Mouse (Mus musculus) embryonic stem cell, embryonic (primary cell): Measurements from ENCODE around the gene Erbin.

ENCODE experiments used
- CTCF ChIA-PET, 4 experiments: fragments of 300-600 bp in 2 of 4; fragments of 350-600 bp in 2 of 4; sonication (Branson Sonifier 250); formaldehyde crosslinking; loops; one replicate each; lab custom pipeline; 2022; ENCODE audit warnings: inconsistent platforms in 2 of 4; lab: Charles Lee
- POLR2A ChIA-PET, 4 experiments: fragments of 300-600 bp in 2 of 4; fragments of 350-600 bp in 2 of 4; sonication (Branson Sonifier 250); formaldehyde crosslinking; loops; one replicate each; lab custom pipeline; 2022; ENCODE audit warnings: antibody characterized with exemption in 4 of 4, inconsistent platforms in 1 of 4; lab: Charles Lee

Gene Erbin

DNA sequence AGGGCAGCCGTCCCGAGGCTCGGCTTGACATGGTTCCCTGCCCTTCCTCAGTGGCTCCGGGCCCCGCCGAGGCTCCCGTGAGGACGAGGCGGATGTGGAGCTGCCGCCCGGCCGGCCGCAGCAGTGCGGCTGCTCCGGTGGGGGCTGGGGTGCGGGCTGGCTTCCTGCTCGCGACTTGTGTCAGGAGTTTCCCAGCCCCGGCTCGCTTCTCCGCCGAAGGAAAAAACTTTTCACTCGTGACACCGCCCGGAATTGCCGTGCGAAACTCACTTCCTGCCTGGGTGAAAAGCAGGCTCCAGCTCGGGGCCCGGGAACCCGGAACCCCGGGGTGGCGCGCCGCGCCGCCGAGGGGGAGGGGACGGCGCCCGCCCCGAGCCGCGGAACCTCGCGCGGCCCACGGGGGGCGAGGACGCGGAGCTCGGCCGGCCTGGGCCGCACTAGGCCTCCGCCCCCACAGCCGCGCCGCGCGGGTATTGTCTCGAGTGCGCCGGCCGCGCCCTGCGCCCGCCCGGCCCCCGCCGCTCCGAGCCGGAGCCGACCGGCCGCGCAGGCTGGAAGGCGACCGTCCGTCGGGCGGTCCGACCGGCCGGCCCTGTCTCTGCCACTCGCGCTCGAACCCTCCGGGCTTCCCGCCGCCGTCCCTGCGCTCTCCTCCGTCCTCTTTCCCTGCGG lies at the start of gene Erbin:
Gene Erbin (minus strand): TSS at position 254 of the 672 bp plus-strand sequence.
- CTCF ChIA-PET: no interaction called here
- POLR2A ChIA-PET: interaction anchor here in 3 of 4 experiments (0.7 to 2.6 kb wide), 16 partner anchors 9 to 1024 kb away, joined by 3 to 12 read pairs (median 4); partner anchors contain the start of gene Srek1 (in 3 of the 3)

DNA sequence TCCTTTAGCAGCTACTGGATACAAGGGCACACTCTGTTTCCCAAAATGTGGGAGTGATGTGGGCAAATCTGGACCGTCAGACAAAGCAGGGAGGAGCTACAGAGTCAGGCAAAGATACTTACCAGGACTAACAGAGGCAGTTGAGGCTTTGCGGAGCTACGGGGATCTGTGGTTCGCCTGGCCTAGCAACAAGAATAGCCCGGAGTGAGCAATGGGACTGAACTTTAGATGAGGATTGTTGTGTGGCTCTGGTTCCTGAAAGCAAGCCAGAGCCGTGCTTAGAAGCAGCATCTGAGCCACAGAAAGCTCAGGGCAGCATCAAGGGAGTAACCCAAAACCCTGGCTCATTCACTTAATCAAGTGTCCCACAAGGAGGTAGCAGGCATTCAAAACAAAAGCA lies 49.6 kb upstream of the Erbin start:
- ChIA-PET POLR2A (interaction anchor here in 1 of 4 experiments (0.6 kb wide), 1 partner anchor 16 kb away, joined by 3 read pairs; no protein-coding TSS in a partner anchor), CTCF (no interaction called here)

DNA sequence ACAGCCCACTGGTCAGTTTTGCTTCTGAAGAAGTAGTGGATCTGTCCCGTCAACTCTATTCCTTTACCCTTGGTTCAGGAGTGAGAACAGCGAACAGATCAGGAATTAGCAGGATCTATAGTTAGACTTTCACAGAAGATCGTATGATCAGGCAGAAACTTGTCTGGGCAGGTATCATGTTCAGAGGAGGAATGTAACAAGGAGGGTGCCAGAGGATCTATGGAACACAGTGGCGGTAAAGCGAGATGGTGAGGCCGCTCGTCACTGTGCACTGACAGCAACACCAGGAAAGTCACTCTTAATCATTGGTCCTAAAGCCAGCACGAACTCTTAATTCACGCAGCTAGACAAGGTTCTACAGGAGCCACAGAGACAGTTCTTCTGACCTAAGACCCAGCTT lies 47.7 kb upstream of the Erbin start:
- CTCF ChIA-PET: no interaction called here

DNA sequence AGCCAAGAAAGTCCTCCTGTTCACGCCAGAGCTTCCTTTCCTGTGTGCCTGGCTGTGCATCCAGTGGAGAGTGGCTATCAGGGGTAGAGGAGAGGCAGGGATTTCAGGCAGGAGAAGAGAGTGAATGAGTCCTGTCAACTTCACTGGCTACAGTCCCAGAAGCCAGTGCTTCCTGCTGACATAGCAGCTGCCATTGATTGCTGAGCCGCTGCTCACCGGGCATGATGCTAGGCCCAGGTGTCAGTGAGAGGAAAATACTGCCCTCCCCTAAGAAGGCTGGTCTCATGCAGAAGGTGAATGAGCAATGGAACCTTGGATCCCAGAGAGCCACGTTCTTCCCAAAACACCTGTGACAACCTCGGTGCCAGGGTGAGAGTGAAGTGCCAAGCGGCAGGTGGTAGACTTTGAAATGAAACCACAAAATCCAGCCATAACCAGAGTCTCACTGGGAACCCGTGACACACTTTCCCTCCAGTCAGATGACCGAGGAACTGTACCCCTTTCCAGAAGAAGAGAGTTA lies 46.4 kb upstream of the Erbin start:
- CTCF ChIA-PET: no interaction called here

More for the DNA sequence above, 47.7 kb upstream of the Erbin start:
- POLR2A ChIA-PET: no interaction called here

DNA sequence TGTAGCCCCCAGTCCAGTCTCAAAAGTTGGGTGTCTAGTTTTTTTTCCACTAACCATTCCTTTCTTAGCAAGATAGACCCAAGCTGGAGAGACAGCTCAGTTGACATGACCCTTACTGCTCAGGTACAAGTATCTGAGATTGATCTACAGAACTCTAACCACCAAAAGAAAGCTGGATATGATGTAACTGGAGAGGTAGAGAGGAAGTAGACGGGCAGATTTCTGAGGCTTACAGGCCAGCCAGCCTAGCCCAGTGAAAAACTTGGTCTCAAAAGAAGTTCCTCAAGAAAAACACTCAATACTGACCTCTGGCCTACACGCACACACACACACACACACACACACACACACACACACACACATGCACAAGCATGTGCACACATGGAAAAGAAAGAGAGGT lies 44.9 kb upstream of the Erbin start:
- POLR2A ChIA-PET: interaction anchor here in 1 of 4 experiments (0.6 kb wide), 1 partner anchor 27 kb away, joined by 5 read pairs; no protein-coding TSS in a partner anchor

More for the DNA sequence above, 46.4 kb upstream of the Erbin start:
- POLR2A ChIA-PET: no interaction called here

DNA sequence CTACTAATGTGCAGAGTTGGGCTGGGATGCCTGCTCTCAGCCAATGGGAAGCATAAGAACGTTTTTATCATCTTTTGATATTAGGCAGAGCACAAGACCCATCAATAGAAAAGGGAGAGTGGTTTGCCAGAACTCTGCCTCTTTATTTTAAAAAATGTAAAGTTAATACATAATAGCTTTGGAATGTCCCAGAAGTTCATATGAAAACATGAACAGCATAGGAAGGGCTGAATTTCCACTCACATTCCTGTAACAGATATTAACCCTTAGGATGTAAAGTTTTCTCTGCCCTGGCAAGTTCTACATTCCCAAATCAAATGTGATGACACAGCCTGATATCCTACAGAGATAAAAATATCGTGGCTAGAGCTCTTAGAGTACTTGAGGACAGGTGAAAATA lies 42.8 kb upstream of the Erbin start:
- CTCF ChIA-PET: no interaction called here
- POLR2A ChIA-PET: no interaction called here

More for the DNA sequence above, 44.9 kb upstream of the Erbin start:
- CTCF ChIA-PET: no interaction called here

DNA sequence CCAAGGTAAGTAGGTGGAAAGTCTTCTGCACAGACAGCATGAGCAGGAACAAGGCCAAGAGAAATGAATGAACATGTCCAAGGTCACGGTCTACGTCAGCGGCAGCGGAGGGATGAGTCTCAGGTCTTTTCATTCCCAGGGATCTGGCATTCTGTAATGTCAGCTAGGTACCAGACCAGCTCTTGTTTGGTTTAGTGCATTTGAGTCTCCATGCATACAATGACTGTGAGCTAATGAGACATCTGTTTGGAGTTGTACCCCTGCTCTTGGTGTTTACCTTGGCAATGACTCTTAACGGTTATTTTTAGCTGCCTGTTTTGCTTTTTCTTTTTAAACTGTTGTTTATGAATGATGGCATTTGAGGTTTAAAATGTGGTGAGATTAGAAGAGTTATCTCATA lies 39.5 kb upstream of the Erbin start:
- ChIA-PET CTCF (no interaction called here), POLR2A (no interaction called here)

DNA sequence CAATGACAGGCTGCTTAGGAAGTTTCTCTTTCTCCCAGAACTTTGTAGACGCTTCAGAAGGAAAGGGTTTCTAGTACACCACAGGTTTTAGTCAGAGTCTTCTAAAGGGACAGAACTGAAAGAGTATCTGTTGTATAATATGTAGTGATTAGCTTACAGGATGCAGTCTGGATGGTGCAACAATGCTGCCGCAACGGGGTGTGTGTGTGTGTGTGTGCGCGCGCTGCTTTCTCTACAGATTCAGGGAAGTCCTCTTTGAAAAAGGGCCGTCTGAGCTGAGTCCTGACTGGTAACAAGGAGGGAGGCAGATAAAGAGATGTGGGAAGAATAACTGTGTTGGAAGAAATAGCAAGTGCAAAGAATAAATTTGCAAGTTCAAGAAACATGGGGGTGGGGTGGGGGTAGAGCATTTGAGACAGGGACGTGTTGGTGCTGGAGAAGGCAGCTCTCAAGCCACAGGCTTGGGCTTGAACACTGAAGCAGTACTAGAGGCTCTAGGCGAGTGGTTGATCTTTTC lies 38.4 kb upstream of the Erbin start:
- ChIA-PET POLR2A (interaction anchor here in 2 of 4 experiments (0.7 to 1.5 kb wide), 4 partner anchors 19 to 593 kb away, joined by 3 to 4 read pairs (median 4); no protein-coding TSS in a partner anchor), CTCF (no interaction called here)

DNA sequence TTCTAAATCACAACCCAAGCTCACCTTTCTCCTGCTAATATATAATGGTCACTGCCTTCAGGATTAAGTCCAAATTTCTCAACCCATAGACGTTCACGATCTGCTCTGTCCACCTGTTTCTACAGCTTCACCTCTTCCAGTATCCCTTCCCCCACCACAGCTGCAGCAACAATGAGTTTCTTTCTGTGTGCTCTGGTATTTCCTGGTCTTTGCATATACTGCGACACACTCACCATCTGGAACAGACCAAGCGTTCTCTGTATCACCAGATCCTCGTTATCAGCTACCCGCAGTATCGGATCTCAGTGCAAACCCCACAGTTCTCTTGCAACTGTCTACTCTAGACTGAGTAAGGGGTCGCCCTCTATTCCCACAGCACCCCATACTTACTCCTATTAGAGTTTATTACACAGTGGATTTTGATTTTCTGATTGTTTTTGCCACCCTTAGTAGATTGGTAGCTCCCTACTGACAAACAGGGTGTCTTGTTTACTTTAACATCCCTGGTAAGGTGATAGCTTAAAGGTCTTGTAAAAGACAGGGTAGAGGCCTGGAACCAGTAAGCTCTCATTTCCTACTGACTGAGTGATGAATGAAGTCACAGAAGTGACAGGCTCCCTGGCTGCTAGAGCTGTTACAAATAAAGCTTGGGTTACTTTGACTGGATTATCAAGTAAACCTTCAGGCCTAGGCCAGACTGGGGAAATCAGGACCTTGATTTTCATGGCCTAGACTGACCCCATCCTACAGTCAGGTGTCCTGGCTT lies 37.0 kb upstream of the Erbin start:
- ChIA-PET POLR2A (interaction anchor here in 2 of 4 experiments (1.4 to 1.5 kb wide), 2 partner anchors 20 to 36 kb away, joined by 3 to 4 read pairs; no protein-coding TSS in a partner anchor), CTCF (no interaction called here)

DNA sequence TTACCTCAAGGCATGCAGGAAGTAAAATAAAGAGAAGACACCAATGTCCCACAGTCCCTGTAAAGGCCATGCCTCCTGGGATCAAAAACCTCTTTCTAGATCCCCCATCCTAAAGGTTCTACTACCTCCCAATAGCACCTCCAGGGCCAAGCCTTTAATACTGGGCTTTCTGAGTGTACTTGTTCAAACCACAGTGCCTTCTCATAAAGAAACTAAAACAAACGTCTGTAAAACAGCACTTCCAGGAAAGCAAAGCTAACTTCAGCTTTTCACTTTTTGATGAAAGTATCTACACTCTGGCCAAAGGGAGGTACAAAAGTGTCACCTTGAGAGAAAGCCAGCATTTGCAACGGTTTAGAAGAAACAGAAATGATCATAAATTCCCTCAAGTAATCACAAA lies 35.3 kb upstream of the Erbin start:
- ChIA-PET POLR2A (interaction anchor here in 1 of 4 experiments (1.1 kb wide), 1 partner anchor 35 kb away, joined by 3 read pairs; the partner anchor contains the start of gene Erbin), CTCF (no interaction called here)

DNA sequence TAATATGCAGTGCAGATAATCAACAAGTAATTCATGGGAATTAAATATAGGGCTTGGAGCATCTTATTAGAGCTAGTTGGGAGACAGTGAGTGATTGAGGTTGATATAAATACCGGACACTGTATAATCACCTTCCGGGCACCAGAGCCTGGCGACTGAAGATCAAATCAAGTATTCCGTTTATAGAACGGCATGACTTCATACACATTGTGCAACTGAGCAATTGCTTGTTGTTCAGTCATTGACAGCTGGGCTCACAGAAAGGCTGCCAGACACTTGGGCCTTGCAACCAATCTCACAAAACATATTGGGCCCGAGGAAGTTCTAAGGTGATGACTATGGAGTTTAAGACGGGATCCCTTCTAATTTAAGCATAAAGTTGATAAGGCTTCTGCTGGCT lies 31.1 kb upstream of the Erbin start:
- ChIA-PET CTCF (no interaction called here), POLR2A (no interaction called here)

DNA sequence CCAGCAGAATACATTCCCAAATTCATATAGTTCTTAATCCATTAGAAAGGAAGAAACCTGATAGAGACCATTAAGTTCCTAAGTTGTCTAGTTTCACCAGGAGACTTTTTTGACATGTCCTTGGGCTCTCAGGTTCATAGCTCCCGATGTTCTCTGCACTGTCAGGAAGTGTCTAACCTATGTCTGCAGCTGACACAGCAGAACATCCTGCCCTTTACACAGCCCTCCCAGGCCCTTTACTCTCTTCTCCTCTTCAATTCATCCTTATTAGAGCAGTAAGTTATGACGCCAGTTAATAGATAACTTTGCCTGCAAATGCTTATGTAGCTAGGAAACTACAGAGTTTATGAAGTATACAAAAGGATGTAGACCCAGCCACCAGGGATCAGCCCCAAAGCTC lies 20.5 kb upstream of the Erbin start:
- CTCF ChIA-PET: no interaction called here
- POLR2A ChIA-PET: no interaction called here

DNA sequence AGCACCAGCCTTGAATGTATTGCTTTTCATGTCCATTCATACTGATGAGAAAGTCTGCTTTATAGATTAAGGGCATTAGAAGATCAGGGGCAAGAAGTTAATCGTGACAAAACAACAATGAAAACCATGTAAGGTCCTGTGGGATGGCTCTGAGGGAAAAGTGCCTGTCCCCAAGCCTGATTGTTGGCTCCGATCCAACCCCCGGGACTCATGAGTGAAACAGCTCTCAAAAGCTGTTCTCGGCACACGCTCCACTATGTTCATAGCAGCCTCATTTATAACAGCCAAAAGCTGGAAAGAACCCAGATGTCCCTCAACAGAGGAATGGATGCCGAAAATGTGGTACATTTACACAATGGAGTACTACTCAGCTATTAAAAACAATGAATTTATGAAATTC lies 4.3 kb upstream of the Erbin start:
- CTCF ChIA-PET: no interaction called here
- POLR2A ChIA-PET: no interaction called here

DNA sequence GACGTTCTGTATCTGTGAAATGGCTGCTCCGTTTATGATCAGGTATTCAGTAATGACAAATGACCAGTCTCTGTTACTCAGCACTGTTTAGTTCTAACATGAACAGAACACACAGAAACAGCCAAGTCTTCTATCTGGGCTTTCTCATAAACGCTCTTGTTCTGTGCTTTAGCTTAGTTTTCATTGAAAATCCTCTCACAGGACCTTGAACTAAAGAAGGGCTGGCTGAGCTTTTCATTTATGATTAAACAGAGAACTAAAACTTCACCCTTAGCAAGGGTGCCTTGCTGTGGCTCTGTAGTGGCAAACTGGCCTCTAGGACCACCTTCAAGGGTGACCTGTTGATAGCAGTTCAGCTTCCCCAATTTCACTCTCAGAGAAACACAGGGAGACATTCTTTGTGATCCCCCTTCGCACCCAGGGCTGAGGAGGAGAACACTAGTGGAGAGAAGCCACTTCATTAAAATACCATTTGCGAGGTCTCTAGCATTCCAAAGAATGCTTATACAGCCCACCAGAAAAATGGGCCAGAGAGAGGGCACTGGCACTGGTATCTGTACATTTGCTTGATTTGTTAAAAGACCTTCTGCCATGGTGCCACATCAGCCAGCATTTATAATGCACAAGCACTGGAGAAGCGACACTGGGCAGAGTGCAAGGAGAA lies 3.2 kb upstream of the Erbin start:
- CTCF ChIA-PET: no interaction called here
- POLR2A ChIA-PET: interaction anchor here in 1 of 4 experiments (0.6 kb wide), 1 partner anchor 12 kb away, joined by 4 read pairs; no protein-coding TSS in a partner anchor

DNA sequence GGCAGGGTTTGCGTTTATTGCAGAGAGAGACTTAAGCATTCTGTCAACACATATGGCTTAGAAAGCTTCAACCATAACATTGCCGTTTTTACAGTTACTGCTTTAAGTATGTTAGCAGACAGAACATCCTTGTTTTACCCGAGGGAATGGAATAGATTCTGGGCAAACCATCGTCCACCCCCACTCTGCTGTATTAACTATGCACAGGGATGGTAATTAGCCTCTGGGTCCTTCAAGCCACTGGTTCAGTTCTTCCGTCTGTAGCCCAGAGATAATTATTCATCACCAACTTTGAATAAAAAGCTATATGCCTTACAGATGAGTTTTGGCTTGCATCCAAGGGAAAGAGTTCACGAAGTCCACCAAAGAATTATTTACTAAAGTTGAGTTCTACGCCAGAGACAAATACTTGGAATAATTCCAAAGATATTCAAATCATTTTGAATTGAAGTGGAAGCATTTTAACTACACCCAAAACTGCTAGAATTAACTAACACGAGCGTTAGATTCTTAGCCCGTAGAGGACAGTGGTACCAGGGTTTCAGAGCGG lies 1.6 kb upstream of the Erbin start:
- ChIA-PET POLR2A (interaction anchor here in 3 of 4 experiments (0.6 to 2.6 kb wide), 14 partner anchors 10 to 990 kb away, joined by 3 to 12 read pairs (median 4); partner anchors contain the start of genes Srek1 (in 3 of the 3) and Trappc13 (in 1 of the 3)), CTCF (interaction anchor here in 1 of 4 experiments (0.7 kb wide), 1 partner anchor 746 kb away, joined by 4 read pairs; no protein-coding TSS in a partner anchor)

DNA sequence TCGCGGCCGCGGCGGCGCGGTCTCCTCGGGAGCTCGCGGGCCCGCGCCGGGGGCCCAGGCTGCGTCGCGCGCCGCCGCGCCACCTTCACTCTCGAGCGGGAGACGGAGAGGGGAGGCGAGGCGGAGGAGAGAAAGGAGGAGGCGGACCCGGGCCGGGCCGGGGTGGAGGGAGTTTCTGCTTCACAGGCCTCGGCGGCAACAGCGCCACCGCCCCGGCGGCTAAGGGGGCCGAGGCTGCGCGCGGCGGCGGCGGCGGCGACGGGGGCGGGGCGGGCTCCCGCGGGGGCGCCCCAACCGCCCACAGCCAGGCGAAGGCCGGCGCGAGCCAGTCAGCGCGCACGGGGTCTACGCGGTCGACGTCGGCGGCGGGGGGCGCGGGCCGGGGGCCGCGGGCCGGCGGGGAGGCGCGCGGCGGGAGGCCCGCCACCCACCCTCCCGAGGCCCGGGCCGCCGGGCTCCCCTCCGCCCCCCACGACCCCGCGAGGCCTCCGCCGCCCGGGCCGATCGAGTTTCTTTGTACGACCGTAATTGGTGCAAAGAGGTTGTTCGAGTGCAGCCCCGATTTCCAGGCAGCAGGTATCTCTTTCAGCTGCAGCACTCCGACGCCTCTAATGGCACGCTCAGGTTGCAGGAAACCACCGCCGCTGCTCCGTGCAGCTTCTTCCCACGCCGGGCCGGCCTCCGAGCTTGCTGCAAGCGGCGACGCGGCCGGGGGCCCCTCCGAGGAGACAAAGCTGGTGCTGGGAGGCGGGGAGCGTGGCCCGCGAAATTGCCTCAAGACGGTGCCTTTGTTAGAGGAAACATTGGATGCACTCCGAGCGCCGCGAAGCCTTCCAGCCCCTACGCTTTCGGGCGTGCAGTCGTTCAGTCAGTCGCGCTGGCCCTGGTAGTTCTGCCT lies 868 bp upstream of the Erbin start:
- POLR2A ChIA-PET: interaction anchor here in 3 of 4 experiments (0.6 to 2.6 kb wide), 21 partner anchors 9 to 990 kb away, joined by 3 to 12 read pairs (median 3); partner anchors contain the start of genes Srek1 (in 3 of the 3) and Trappc13 (in 1 of the 3)
- CTCF ChIA-PET: interaction anchor here in 1 of 4 experiments (0.7 kb wide), 1 partner anchor 745 kb away, joined by 4 read pairs; no protein-coding TSS in a partner anchor

DNA sequence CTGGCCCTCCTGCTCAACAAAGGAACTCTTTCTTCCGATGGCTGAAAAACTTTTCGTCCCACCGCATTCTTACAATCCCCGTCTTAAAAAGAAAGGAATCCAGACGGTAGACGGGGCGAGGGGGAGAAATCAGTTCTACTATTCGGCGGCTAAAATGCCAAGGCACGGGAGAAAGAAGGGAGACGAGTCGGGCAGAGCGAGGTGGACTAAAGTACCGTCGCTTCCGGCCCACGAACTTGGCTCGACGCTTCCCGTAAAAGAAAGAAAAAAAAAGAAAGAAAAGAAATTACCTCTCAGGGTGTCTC lies 406 bp downstream of the Erbin start:
- CTCF ChIA-PET: no interaction called here

More for the DNA sequence above, 406 bp downstream of the Erbin start:
- POLR2A ChIA-PET: interaction anchor here in 2 of 4 experiments (0.7 to 2.6 kb wide), 7 partner anchors 8 to 1024 kb away, joined by 3 to 11 read pairs (median 4); partner anchors contain the start of gene Srek1 (in 2 of the 2)
